Mouse (Mus musculus) testis, adult 2 months (tissue): ENCODE measurements around the gene Ubap2l. TPM values are rescaled to one million over a fixed set of nuclear protein-coding genes. Genes with fewer than 3 reads are reported as not detected.

Source experiments
- H3K27ac ChIP-seq: fragments of 200-500 bp; 2 replicates; pipeline ENCODE4 v1.5.1; 2012; ENCODE audit warnings: low read depth, low read length; ENCODE audit not compliant: control insufficient read depth, insufficient read depth
- H3K27me3 ChIP-seq: fragments of 200-500 bp; 2 replicates; pipeline ENCODE4 v1.6.1; 2012; ENCODE audit warnings: mild to moderate bottlenecking, low read length, moderate library complexity; ENCODE audit not compliant: control insufficient read depth, insufficient read depth
- H3K36me3 ChIP-seq: fragments of 200-500 bp; 2 replicates; pipeline ENCODE4 v1.6.1; 2012; ENCODE audit warnings: mild to moderate bottlenecking, low read length; ENCODE audit not compliant: control insufficient read depth, insufficient read depth
- H3K4me1 ChIP-seq: fragments of 200-500 bp; 2 replicates; pipeline ENCODE4 v1.6.1; 2012; ENCODE audit warnings: low read length; ENCODE audit not compliant: control insufficient read depth, insufficient read depth
- H3K4me3 ChIP-seq: fragments of 200-500 bp; 2 replicates; pipeline ENCODE4 v1.5.1; 2012; ENCODE audit warnings: low read depth, mild to moderate bottlenecking, low read length, moderate library complexity, mixed read lengths; ENCODE audit not compliant: control insufficient read depth
- CTCF ChIP-seq: fragments of 200-500 bp; IDR thresholded peaks from 2 replicates; pipeline ENCODE4 v1.5.1; 2012; ENCODE audit warnings: low read depth, mild to moderate bottlenecking, inconsistent platforms, low read length, moderate library complexity; ENCODE audit not compliant: control insufficient read depth, insufficient read depth, insufficient replicate concordance
- POLR2A ChIP-seq: fragments of 200-500 bp; IDR thresholded peaks from 2 replicates; pipeline ENCODE4 v1.6.1; 2012; ENCODE audit warnings: low read depth, mild to moderate bottlenecking, inconsistent platforms, low read length, moderate library complexity; ENCODE audit not compliant: control insufficient read depth
- polyA plus RNA-seq: library from polyadenylated mRNA; depleted of rRNA; stranded (reverse); fragments of >200 nt; gene quantifications from 2 replicates; pipeline ENCODE4 v1.2.3, GENCODE M21; 2012

Ubap2l gene
- polyA plus RNA-seq, 1 experiment = 234 TPM

- H3K4me3 ChIP-seq = no peak overlapping the region
- no peak for TF ChIP-seq POLR2A
- no peak for TF ChIP-seq CTCF
- peak overlapping the region; percentile 33 for H3K27ac ChIP-seq
- H3K4me1 ChIP-seq = peaks cover 17% of the 10 kb centered on the region
- H3K36me3 ChIP-seq = no peaks in the 10 kb centered on the region
- H3K27me3 ChIP-seq = no peaks in the 10 kb centered on the region
Observed at GRCm38 (mm10) chr3:89965972-89966371, 86.5 kb downstream of the Ubap2l start.

DNA sequence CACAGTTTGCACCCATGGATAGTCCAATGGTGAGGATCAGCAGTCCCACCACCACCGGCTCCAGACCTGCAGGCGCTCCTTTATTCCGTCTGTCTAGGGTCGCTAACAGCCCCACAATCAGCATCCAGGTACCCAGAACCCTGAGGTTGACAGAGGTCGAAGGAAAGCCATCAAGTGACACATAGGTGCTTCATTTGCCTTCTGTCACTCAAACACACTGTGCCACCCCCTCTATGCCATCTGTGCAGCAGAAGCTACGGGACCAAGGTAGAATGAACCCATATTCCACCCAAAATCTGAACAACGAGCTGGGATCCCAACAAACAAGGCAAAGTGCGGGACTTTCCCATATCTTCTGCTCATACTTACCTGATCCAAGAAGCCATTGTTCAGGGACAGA lies 86.9 kb downstream of the Ubap2l start:
- no peak for TF ChIP-seq POLR2A
- TF ChIP-seq CTCF = no peak
- Histone ChIP-seq H3K27me3 (no peaks in the 10 kb centered on the region), H3K4me1 (peaks cover 21% of the 10 kb centered on the region), H3K36me3 (no peaks in the 10 kb centered on the region), H3K27ac (no peak overlapping the region; the same call in 1 of the 2 replicates), H3K4me3 (no peak overlapping the region)

- peak overlapping the region; percentile 96 for H3K27ac ChIP-seq
- peak overlapping the region; percentile 94 for H3K4me3 ChIP-seq
- TF ChIP-seq POLR2A (no peak), CTCF (peak; percentile 59; the same call in 1 of the 2 replicates)
- H3K27me3 ChIP-seq = no peaks in the 10 kb centered on the region
- no peaks in the 10 kb centered on the region for H3K36me3 ChIP-seq
- H3K4me1 ChIP-seq = peaks cover 30% of the 10 kb centered on the region
Observed at GRCm38 (mm10) chr3:89963926-89964739, 88.3 kb downstream of the Ubap2l start.

- no peaks in the 10 kb centered on the region for H3K27me3 ChIP-seq
- H3K4me1 ChIP-seq = peaks cover 30% of the 10 kb centered on the region
- H3K27ac ChIP-seq = peak within 1 kb of the TSS; percentile 96
- peak within 1 kb of the TSS; percentile 94 for H3K4me3 ChIP-seq
- H3K36me3 ChIP-seq = no peaks in the 10 kb centered on the region
- no peak for TF ChIP-seq CTCF
- no peak for TF ChIP-seq POLR2A
Observed at GRCm38 (mm10) chr3:89963221-89963763, 89.1 kb downstream of the Ubap2l start, which contains the start of gene Atp8b2. Atp8b2 (minus strand) TSS chr3:89963508.

GRCm38 (mm10) chr3:89962751-89963220 lies 89.6 kb downstream of the Ubap2l start:
- no peaks in the 10 kb centered on the region for H3K27me3 ChIP-seq
- H3K36me3 ChIP-seq = no peaks in the 10 kb centered on the region
- H3K27ac ChIP-seq = peak overlapping the region; percentile 90
- no peak for TF ChIP-seq POLR2A
- TF ChIP-seq CTCF = no peak
- H3K4me1 ChIP-seq = peaks cover 30% of the 10 kb centered on the region
- H3K4me3 ChIP-seq = peak overlapping the region; percentile 91

GRCm38 (mm10) chr3:89962059-89962750 lies 90.2 kb downstream of the Ubap2l start:
- Histone ChIP-seq H3K36me3 (no peaks in the 10 kb centered on the region), H3K4me1 (peaks cover 30% of the 10 kb centered on the region), H3K27me3 (no peaks in the 10 kb centered on the region), H3K27ac (peak overlapping the region; percentile 90), H3K4me3 (peak overlapping the region; percentile 91)
- TF ChIP-seq CTCF (no peak), POLR2A (no peak)

DNA sequence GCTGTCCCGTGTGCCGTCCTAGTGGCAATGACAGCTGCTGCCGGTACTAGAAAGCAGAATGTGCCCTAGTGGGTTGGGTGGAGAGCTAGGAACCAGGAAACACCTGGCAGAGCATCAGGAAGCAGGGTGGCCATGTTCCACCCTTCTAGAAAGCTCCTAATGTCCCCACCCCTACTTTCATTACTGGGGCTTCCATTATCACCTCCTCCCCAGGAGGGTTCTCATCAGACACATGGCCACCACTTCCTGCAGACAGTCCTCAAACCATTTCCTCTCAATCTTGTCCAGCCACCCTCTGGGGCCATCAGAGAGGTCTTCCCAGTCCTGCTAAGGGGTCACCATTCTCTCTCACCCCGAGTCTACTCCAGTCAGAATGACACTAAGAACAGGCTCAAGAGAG lies 91.0 kb downstream of the Ubap2l start:
- H3K4me1 ChIP-seq = peaks cover 30% of the 10 kb centered on the region
- H3K36me3 ChIP-seq = no peaks in the 10 kb centered on the region
- no peak overlapping the region for H3K4me3 ChIP-seq
- H3K27me3 ChIP-seq = no peaks in the 10 kb centered on the region
- TF ChIP-seq POLR2A = no peak
- no peak for TF ChIP-seq CTCF
- H3K27ac ChIP-seq = peak overlapping the region; percentile 40
